Mouse (Mus musculus): ENCODE data around the gene Spib. TPM values are rescaled to one million over a fixed set of nuclear protein-coding genes. Genes with fewer than 3 reads are reported as not detected.

The Spib gene
- polyA plus RNA-seq, 1 experiment from 2014 or later: 0.13 TPM

DNA sequence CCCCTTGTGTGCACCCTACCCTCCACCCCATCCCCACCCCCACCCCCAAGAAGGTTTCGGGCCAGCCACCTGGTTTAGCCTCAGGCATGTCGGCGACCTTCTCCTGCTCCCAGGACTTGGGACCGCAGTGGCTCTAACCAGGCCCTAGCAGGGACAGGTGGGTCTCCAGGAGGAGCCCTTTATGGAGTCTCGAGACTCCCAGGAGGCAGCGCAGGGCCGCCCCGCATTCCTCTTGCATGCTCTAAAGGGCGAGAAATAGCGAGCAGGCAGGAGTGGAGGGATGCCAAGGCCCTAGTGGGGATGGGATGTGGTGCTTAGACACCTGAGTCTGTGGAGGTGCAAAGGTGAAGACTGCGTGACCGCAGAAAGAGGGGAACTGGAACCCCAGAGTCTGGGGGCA, 7.4 kb downstream of the Spib start, which contains the start of gene Mybpc2:
Gene Mybpc2, minus strand, starts transcription at position 155 of the 400 bp plus-strand sequence.
- Histone ChIP-seq H3K4me1 (peaks cover 28% of the 10 kb centered on the region), H3K27ac (replicated peaks) (0 out of 2 replicates have a peak within 1 kb of the TSS, but pooled peaks have one; percentile 7), H3K4me2 (peak within 1 kb of the TSS; percentile 57), H3K9me3 (no peaks in the 10 kb centered on the region), H3K9ac (peak within 1 kb of the TSS; percentile 65), H3K4me3 (peak within 1 kb of the TSS; percentile 34), H3K27me3 (replicated peaks) (peaks cover 91% of the 10 kb centered on the region), H3K36me3 (no peaks in the 10 kb centered on the region)
- no peak for ATAC-seq (ENCODE audit: extremely low read depth, insufficient number of reproducible peaks, low FRiP score, low TSS enrichment)
- WGBS: 18% methylated on average over 12 of the region's 12 CpGs

DNA sequence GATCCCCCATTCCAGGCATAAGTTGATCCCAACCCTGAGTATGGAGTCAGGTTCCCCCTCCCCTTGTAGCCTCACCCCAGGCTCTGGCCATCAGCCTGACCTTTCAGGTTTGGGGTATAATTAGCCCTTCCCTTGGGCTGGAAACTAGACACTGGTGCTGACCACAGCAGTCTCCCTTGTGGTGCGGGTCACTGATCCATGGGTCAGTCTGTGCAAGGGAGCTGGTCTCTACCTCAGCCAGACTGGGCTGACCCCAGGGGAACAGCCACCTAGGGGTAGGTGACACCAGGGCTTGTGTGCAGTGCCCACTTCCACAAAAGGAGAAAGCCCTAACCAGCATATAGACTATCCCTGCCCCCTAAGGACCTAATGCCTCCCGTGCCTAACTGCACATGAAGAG, 8.8 kb downstream of the Spib start:
- Histone ChIP-seq H3K27me3 (replicated peaks) (peaks cover 90% of the 10 kb centered on the region), H3K9ac (no peak overlapping the region), H3K36me3 (no peaks in the 10 kb centered on the region), H3K4me3 (no peak overlapping the region), H3K4me1 (peaks cover 23% of the 10 kb centered on the region), H3K9me3 (no peaks in the 10 kb centered on the region), H3K27ac (replicated peaks) (no peak overlapping the region), H3K4me2 (no peak overlapping the region)
- WGBS: 63% methylated on average over 2 of the region's 2 CpGs
- no peak for ATAC-seq (ENCODE audit: extremely low read depth, insufficient number of reproducible peaks, low FRiP score, low TSS enrichment)

DNA sequence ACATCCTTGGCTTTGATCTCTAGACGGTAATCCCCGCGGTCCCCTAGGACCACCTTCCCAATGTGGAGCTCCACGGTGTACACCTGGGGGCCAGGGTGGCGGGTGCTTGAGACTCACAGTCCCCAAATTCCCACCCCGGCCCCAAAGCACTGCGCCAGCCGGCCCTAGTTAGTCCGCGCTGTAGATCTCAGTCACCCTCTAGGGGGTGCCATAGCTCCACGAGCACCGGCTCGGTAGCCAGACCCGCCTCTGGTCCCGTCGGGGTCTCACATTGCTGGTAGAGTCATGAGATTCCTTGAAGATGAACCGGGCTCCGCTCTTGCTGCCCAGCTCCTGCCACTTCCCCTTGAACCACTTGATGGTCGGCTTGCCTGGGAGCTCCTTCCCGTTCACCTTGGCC, 10.2 kb downstream of the Spib start:
- Histone ChIP-seq H3K9ac (peak overlapping the region; percentile 63), H3K4me1 (peaks cover 19% of the 10 kb centered on the region), H3K36me3 (no peaks in the 10 kb centered on the region), H3K27ac (replicated peaks) (no peak overlapping the region), H3K9me3 (no peaks in the 10 kb centered on the region), H3K4me2 (peak overlapping the region; percentile 51), H3K4me3 (0 out of 2 replicates have a peak overlapping the region, but pooled peaks have one; percentile 11), H3K27me3 (replicated peaks) (peaks cover 89% of the 10 kb centered on the region)
- ATAC-seq (ENCODE audit: extremely low read depth, insufficient number of reproducible peaks, low FRiP score, low TSS enrichment): no peak
- WGBS: 2% methylated on average over 20 of the region's 20 CpGs

DNA sequence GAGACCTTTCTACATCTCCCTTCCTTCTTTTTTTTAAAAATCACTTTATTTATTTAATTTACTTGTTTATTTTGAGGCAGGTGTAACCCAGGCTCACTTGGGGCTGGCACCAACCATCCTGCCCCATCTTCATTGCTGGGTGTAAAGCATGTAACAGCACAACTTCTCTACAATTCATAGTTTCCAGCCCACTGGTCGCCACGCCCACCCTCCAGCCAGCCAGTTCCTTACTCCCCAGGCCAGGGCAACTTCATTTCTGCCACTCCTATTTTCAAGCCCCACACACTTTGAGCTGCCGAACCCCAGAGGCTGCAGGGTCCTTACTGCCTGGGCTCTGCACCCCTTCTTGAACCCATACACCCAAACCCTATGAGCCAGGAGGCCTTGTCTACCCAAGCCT, 10.9 kb downstream of the Spib start:
- H3K27ac ChIP-seq (replicated peaks): no peak overlapping the region
- peaks cover 19% of the 10 kb centered on the region for H3K4me1 ChIP-seq
- H3K4me2 ChIP-seq: no peak overlapping the region
- 67% methylated on average over 3 of the region's 3 CpGs for WGBS
- no peak overlapping the region for H3K4me3 ChIP-seq
- H3K27me3 ChIP-seq (replicated peaks): peaks cover 88% of the 10 kb centered on the region
- no peak overlapping the region for H3K9ac ChIP-seq
- H3K36me3 ChIP-seq: no peaks in the 10 kb centered on the region
- no peaks in the 10 kb centered on the region for H3K9me3 ChIP-seq
- no peak for ATAC-seq (ENCODE audit: extremely low read depth, insufficient number of reproducible peaks, low FRiP score, low TSS enrichment)

DNA sequence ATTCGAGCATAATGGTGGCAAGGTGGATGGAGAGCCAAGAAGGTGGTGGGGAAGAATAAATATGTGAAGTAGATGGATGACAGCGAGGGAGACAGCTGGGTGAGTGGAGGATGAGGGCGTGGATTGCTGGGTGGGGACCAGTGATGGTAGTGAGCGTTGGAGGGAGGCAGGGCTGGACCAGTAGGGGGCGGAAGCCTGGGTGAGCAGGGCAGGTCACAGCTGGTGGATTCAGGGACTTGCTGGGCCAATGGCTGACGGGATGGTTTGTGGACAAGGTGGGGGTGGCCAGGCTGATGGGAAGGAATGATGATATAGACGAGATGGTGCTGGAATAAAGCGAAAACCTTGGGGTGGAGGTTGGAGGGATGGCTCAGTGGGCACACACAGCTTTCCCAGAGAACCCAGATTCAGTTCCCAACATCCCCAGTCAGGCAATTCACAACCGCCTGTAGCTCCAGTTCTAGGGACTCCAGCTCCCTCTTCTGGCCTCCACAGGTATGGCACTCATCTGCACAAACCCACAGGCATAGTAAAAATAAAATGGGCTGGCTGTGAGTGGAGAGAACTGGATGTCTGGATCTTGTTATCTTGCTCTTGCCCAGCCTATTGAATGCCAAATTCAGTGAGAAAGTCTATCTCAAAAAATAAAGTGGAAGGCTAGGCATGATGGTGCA, 12.5 kb downstream of the Spib start:
- Histone ChIP-seq H3K4me3 (no peak overlapping the region), H3K4me2 (no peak overlapping the region), H3K36me3 (no peaks in the 10 kb centered on the region), H3K9ac (no peak overlapping the region), H3K27ac (replicated peaks) (no peak overlapping the region), H3K27me3 (replicated peaks) (peaks cover 86% of the 10 kb centered on the region), H3K4me1 (peaks cover 5% of the 10 kb centered on the region), H3K9me3 (no peaks in the 10 kb centered on the region)
- WGBS: 60% methylated on average over 9 of the region's 9 CpGs
- no peak for ATAC-seq (ENCODE audit: extremely low read depth, insufficient number of reproducible peaks, low FRiP score, low TSS enrichment)

DNA sequence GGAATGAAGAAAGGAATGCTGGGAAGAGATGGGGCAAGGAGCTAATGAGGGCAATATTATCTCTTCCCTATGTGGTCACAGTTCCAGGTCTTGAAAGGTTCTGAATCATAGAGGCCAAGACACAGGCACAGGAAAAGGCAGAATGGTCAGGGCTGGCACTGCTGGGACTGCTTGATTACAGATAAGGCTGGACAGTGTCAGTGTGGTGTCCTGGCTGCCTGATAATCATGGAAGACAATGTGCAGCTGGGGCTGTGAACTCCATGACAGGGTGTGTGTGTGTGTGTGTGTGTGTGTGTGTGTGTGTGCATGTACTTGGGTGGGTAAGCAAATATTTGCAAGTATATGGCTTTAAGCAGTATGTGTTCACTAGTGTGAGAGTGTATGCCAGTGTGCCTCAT, 24.4 kb downstream of the Spib start:
- ATAC-seq (ENCODE audit: extremely low read depth, insufficient number of reproducible peaks, low FRiP score, low TSS enrichment): no peak
- Histone ChIP-seq H3K4me3 (no peak overlapping the region), H3K4me1 (no peaks in the 10 kb centered on the region), H3K36me3 (no peaks in the 10 kb centered on the region), H3K9me3 (no peaks in the 10 kb centered on the region), H3K27ac (replicated peaks) (no peak overlapping the region), H3K4me2 (no peak overlapping the region), H3K27me3 (replicated peaks) (peaks cover 39% of the 10 kb centered on the region), H3K9ac (no peak overlapping the region)

DNA sequence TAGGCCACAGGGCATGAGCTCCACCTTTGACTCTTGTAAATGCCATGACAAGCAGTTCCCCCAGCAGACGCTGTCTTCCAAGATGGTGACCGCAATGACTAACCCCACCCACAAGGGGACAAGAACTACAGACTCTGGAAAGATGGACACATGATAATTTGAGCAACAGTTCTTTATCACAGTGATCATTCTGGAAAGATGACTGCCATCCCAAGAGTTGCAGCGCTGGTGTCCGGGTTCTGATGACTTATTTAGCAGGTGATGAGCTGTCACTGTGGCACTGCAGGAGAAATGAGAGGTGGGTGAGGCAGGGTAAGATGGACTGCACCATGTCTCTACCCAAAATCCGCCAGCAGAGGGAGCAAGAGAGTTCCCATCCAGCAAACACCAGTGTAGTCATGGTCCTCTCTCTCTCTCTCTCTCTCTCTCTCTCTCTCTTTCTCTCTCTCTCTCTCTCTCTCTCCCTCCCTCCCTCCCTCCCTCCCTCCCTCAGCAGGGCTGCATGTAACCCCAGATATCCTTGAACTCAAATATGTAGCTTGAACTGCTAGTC, 30.2 kb downstream of the Spib start:
- 35% methylated on average over 5 of the region's 5 CpGs for WGBS
- Histone ChIP-seq H3K36me3 (no peaks in the 10 kb centered on the region; the same call in 1 of the 2 replicates), H3K9ac (no peak overlapping the region), H3K4me2 (no peak overlapping the region), H3K27ac (replicated peaks) (no peak overlapping the region), H3K4me3 (no peak overlapping the region), H3K9me3 (no peaks in the 10 kb centered on the region), H3K4me1 (peaks cover 8% of the 10 kb centered on the region), H3K27me3 (replicated peaks) (peaks cover 39% of the 10 kb centered on the region)
- ATAC-seq (ENCODE audit: extremely low read depth, insufficient number of reproducible peaks, low FRiP score, low TSS enrichment): no peak

DNA sequence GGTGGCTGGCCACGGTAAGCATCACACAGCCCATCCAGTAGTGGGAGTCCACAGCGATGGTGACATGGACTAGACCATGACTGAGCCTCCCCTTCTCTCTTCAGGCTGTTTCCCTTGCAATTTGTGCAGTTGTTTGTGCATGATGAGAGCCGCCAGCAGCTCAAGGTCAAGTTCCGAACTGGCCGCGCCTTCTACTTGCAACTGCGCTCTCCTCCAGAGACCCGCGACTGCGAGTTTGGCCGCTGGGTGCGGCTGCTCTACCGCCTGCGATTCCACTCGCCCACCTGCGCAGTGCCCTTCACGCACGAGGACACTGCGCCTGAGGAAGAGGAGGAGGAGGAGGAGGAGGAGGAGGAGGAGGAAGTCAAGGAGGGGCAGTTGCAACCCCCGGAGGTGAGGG, 31.8 kb downstream of the Spib start:
- ATAC-seq (ENCODE audit: extremely low read depth, insufficient number of reproducible peaks, low FRiP score, low TSS enrichment): no peak
- no peaks in the 10 kb centered on the region; the same call in 1 of the 2 replicates for H3K36me3 ChIP-seq
- H3K4me2 ChIP-seq: no peak overlapping the region
- WGBS: 43% methylated on average over 20 of the region's 20 CpGs
- peaks cover 16% of the 10 kb centered on the region for H3K4me1 ChIP-seq
- H3K4me3 ChIP-seq: no peak overlapping the region
- H3K9ac ChIP-seq: no peak overlapping the region
- H3K9me3 ChIP-seq: no peaks in the 10 kb centered on the region
- no peak overlapping the region for H3K27ac ChIP-seq (replicated peaks)
- peaks cover 39% of the 10 kb centered on the region for H3K27me3 ChIP-seq (replicated peaks)

DNA sequence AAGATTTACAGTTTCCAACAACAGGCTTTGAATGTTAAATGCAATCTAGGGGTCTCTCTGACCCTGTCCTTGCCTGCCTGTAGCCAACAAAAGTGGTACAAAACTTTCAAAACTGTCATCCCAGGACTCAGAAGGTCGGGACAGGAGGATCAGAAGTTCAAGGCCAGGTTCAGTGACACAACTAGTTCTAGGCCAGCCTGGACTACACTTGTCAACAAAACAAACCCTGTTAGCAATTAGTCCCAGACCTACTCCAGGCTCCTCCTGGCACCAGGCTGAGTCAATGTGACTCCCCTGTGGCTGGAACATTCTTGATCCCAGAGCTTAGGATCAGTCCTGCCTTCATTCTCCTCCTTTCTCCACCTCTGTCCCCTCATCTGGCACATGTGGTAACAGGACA, 32.9 kb downstream of the Spib start:
- no peak for ATAC-seq (ENCODE audit: extremely low read depth, insufficient number of reproducible peaks, low FRiP score, low TSS enrichment)
- Histone ChIP-seq H3K27ac (replicated peaks) (no peak overlapping the region), H3K4me3 (no peak overlapping the region), H3K9me3 (no peaks in the 10 kb centered on the region), H3K36me3 (peaks cover 5% of the 10 kb centered on the region), H3K27me3 (replicated peaks) (peaks cover 39% of the 10 kb centered on the region), H3K4me2 (no peak overlapping the region), H3K9ac (no peak overlapping the region), H3K4me1 (peaks cover 22% of the 10 kb centered on the region)
- 73% methylated on average over 1 of the region's 1 CpGs for WGBS

DNA sequence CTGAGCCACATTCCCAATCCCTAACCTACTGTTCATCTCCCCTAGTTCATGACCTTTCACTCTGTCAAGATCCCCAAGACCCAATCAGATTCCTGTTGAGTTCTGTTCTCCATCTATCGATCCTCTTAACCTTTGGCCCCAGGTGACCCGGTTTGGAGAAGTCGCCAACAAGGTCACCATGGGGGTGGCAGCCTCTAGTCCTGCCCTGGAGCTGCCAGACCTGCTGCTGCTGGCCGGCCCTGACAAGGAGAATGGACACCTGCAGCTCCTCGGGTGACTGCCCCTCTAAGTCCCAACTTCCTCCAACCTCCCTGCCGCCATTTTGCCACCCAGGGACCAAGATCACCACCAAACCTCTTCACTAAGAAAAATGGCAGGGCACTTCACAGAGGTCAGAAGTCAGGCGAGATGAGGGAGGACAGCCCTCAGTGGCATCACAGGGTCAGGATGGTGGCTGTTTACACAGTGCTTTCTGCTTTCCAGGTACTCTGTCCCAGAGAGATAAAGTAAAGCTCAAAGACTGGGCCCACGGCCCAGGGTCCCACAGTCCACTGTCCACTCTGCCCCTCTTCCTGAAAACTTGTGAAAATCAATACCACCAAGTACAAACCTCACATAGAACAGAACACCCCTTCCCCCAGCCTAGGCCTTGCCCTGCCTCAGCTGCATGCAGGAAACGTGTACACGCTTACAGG, 34.4 kb downstream of the Spib start:
- Histone ChIP-seq H3K36me3 (peaks cover 19% of the 10 kb centered on the region), H3K4me3 (peak overlapping the region; percentile 69), H3K9ac (0 out of 2 replicates have a peak overlapping the region, but pooled peaks have one; percentile 92), H3K27me3 (replicated peaks) (peaks cover 33% of the 10 kb centered on the region), H3K4me1 (peaks cover 22% of the 10 kb centered on the region), H3K4me2 (peak overlapping the region; percentile 89), H3K9me3 (no peaks in the 10 kb centered on the region), H3K27ac (replicated peaks) (no peak overlapping the region)
- no peak for ATAC-seq (ENCODE audit: extremely low read depth, insufficient number of reproducible peaks, low FRiP score, low TSS enrichment)
- 81% methylated on average over 10 of the region's 10 CpGs for WGBS

DNA sequence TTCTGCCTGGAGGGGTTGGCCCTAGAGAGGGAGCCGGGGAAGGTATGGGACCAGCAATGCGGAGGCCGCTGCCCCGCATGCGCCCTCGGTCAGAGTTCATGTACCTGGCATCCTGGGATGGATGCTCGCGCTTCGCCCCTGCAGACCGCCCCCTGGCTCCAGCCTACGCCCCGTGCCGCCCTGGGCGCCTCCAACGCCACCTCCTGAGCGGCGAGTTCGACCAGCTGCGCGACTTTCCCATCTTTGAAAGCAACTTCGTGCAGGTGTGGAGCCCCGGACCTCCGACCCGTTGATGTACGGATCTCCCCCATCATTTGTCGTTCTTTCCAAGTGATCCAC, 35.1 kb downstream of the Spib start:
- Histone ChIP-seq H3K4me3 (peak overlapping the region; percentile 69), H3K4me1 (peaks cover 22% of the 10 kb centered on the region), H3K9me3 (no peaks in the 10 kb centered on the region), H3K9ac (peak overlapping the region; percentile 92), H3K27me3 (replicated peaks) (peaks cover 33% of the 10 kb centered on the region), H3K27ac (replicated peaks) (peak overlapping the region; percentile 92), H3K36me3 (peaks cover 27% of the 10 kb centered on the region), H3K4me2 (peak overlapping the region; percentile 89)
- no peak for ATAC-seq (ENCODE audit: extremely low read depth, insufficient number of reproducible peaks, low FRiP score, low TSS enrichment)
- WGBS: under 1% methylated on average over 26 of the region's 26 CpGs
